Mouse (Mus musculus): ENCODE measurements around the gene Rsph14.

Rsph14 gene

GRCm38 (mm10) chr10:75032395-75032794, at the start of gene Rsph14:
Gene Rsph14, minus strand, starts transcription at chr10:75032586.
- peak; percentile 74 for DNase-seq (ENCODE audit: low spot score)

GRCm38 (mm10) chr10:75078174-75079128, 46.1 kb upstream of the Rsph14 start:
- no peak for DNase-seq (ENCODE audit: low spot score)

GRCm38 (mm10) chr10:75075665-75076064, 43.3 kb upstream of the Rsph14 start:
- no peak for DNase-seq (ENCODE audit: low spot score)

GRCm38 (mm10) chr10:75070281-75070976, 38.0 kb upstream of the Rsph14 start:
- no peak for DNase-seq (ENCODE audit: low spot score)

- DNase-seq (ENCODE audit: low spot score) = peak; percentile 68
Observed at GRCm38 (mm10) chr10:75068624-75069328, 36.4 kb upstream of the Rsph14 start.

GRCm38 (mm10) chr10:75068086-75068485, 35.7 kb upstream of the Rsph14 start:
- DNase-seq (ENCODE audit: low spot score) = peak; percentile 62

GRCm38 (mm10) chr10:75067446-75067845, 35.1 kb upstream of the Rsph14 start:
- DNase-seq (ENCODE audit: low spot score) = no peak

- DNase-seq (ENCODE audit: low spot score) = no peak
Observed at GRCm38 (mm10) chr10:75065691-75066090, 33.3 kb upstream of the Rsph14 start.

- DNase-seq (ENCODE audit: low spot score) = no peak
Observed at GRCm38 (mm10) chr10:75063301-75063965, 31.0 kb upstream of the Rsph14 start.

- DNase-seq (ENCODE audit: low spot score) = no peak
Observed at GRCm38 (mm10) chr10:75062621-75063020, 30.2 kb upstream of the Rsph14 start.

- peak; percentile 82 for DNase-seq (ENCODE audit: low spot score)
Observed at GRCm38 (mm10) chr10:75062189-75062561, 29.8 kb upstream of the Rsph14 start.

- no peak for DNase-seq (ENCODE audit: low spot score)
Observed at GRCm38 (mm10) chr10:75061341-75062188, 29.2 kb upstream of the Rsph14 start.

- DNase-seq (ENCODE audit: low spot score) = no peak
Observed at GRCm38 (mm10) chr10:75060843-75061235, 28.5 kb upstream of the Rsph14 start.

- peak; percentile 81 for DNase-seq (ENCODE audit: low spot score)
Observed at GRCm38 (mm10) chr10:75060217-75060842, 27.9 kb upstream of the Rsph14 start, which contains the start of gene Bcr. Gene Bcr, plus strand, starts transcription at chr10:75060592.

GRCm38 (mm10) chr10:75059396-75059795, 27.0 kb upstream of the Rsph14 start:
- DNase-seq (ENCODE audit: low spot score) = peak; percentile 87

GRCm38 (mm10) chr10:75058761-75059395, 26.5 kb upstream of the Rsph14 start:
- DNase-seq (ENCODE audit: low spot score) = no peak

- DNase-seq (ENCODE audit: low spot score) = peak; percentile 76
Observed at GRCm38 (mm10) chr10:75058336-75058735, 25.9 kb upstream of the Rsph14 start.

- DNase-seq (ENCODE audit: low spot score) = no peak
Observed at GRCm38 (mm10) chr10:75056255-75056654, 23.9 kb upstream of the Rsph14 start.

- DNase-seq (ENCODE audit: low spot score) = no peak
Observed at GRCm38 (mm10) chr10:75055672-75056071, 23.3 kb upstream of the Rsph14 start.

GRCm38 (mm10) chr10:75054125-75054524, 21.7 kb upstream of the Rsph14 start:
- peak; percentile 57 for DNase-seq (ENCODE audit: low spot score)

All from lung, postnatal 25 days (tissue).